Mouse (Mus musculus) forebrain, embryonic 12.5 days (tissue): Measurements from ENCODE around the gene Col9a2. TPM values are rescaled to one million over a fixed set of nuclear protein-coding genes. Genes with fewer than 3 reads are reported as not detected.

Source experiments
- ATAC-seq: fragments of 200-750 bp; cut with Nextera tagmentation; 2 replicates; pipeline ENCODE4 v1.8.0; 2017; ENCODE audit warnings: moderate TSS enrichment; ENCODE audit not compliant: low FRiP score
- H3K27ac ChIP-seq: fragments of 300-500 bp; sonication (generic); 2 replicates; pipeline ENCODE4 v1.5.1; 2016; ENCODE audit warnings: mild to moderate bottlenecking
- H3K27me3 ChIP-seq: fragments of 300-500 bp; sonication (generic); 2 replicates; pipeline ENCODE4 v1.6.1; 2016; ENCODE audit warnings: mild to moderate bottlenecking
- H3K36me3 ChIP-seq: fragments of 300-500 bp; sonication (generic); replicated peaks from 2 replicates; pipeline ENCODE4 v1.6.1; 2016; ENCODE audit warnings: mild to moderate bottlenecking
- H3K4me1 ChIP-seq: fragments of 300-500 bp; sonication (generic); 2 replicates; pipeline ENCODE4 v1.6.1; 2016
- H3K4me2 ChIP-seq: fragments of 300-500 bp; sonication (generic); 2 replicates; pipeline ENCODE4 v1.6.1; 2016; ENCODE audit warnings: mild to moderate bottlenecking, moderate library complexity
- H3K4me3 ChIP-seq: fragments of 300-500 bp; sonication (generic); replicated peaks from 2 replicates; pipeline ENCODE4 v1.5.1; 2016; ENCODE audit warnings: mild to moderate bottlenecking
- H3K9ac ChIP-seq: fragments of 300-500 bp; sonication (generic); 2 replicates; pipeline ENCODE4 v1.6.1; 2016; ENCODE audit warnings: mild to moderate bottlenecking
- H3K9me3 ChIP-seq: fragments of 300-500 bp; sonication (generic); 2 replicates; pipeline ENCODE4 v1.6.1; 2016
- WGBS: fragments of 180-500 bp; shearing (Covaris S2); methylation state at CpG from one replicate; pipeline ENCODE4 v1.1.7; 2016; 5-methylcytosine and 5-hydroxymethylcytosine counted together
- polyA plus RNA-seq: library from polyadenylated mRNA; unstranded; fragments of >200 nt; fragmentation: Nextera tagmentation; extraction: Ambion mirVana; gene quantifications from 2 replicates; pipeline ENCODE4 v1.2.1, GENCODE M21; 2016

The Col9a2 gene
- 5.6 and 7.9 TPM in 2 replicates for polyA plus RNA-seq

DNA sequence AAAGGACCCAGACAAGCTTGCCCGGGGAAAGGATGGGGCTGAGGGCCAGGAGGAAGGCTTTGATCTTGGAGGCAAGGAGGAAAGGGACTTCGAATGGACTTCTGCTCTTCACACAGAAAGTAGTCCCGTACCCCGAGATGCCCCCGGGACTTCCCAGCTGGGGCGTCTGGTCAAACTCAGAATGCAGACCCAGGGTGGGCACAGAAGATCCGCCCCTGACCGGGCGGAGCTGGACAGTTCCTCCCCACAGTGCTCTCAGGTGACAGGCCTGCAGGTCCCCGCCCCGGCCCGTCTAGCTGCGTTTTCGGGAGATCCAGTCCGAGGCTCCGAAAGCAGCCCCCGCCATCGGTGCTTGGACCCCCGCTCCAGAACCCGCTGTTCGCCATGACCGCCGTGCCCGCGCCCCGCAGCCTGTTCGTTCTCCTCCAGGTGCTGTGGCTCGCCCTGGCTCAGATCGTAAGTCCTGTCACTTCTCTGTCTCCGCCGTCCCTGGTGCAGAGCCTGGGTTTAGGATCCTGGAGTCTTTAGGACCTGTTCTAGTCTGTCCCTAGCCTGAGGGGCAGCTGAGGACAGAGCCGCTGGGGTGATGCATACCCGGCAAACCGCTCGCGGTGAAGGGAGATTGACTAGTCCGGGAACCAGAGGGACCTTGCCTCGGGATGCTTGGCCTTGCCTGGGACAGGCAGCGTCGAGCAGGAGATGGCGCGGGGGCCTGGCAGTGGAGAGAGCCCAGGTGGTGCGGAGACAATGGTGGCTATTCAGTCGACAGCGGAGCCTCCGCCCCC lies at the start of gene Col9a2:
TSS of gene Col9a2 (plus strand) at position 55 of the 785 bp plus-strand sequence.
- Histone ChIP-seq H3K9me3 (no peaks in the 10 kb centered on the region), H3K4me1 (peaks cover 36% of the 10 kb centered on the region), H3K27ac (no peak within 1 kb of the TSS), H3K4me2 (peak within 1 kb of the TSS; percentile 65), H3K36me3 (no peaks in the 10 kb centered on the region), H3K27me3 (peaks cover 33% of the 10 kb centered on the region), H3K4me3 (peak within 1 kb of the TSS; percentile 41), H3K9ac (peak within 1 kb of the TSS; percentile 56)
- 1% methylated on average over 46 of the region's 46 CpGs for WGBS
- ATAC-seq: peak; percentile 47

GRCm38 (mm10) chr4:120992284-120992683 lies 46.9 kb upstream of the Col9a2 start:
- Histone ChIP-seq H3K27me3 (0 out of 2 replicates have a peak, but pooled peaks cover 4% of the 10 kb centered on the region), H3K36me3 (no peaks in the 10 kb centered on the region), H3K4me1 (peaks cover 6% of the 10 kb centered on the region; the same call in 1 of the 2 replicates), H3K4me3 (no peak overlapping the region), H3K4me2 (no peak overlapping the region), H3K27ac (no peak overlapping the region), H3K9me3 (0 out of 2 replicates have a peak, but pooled peaks cover 6% of the 10 kb centered on the region), H3K9ac (no peak overlapping the region)
- ATAC-seq: no peak
- 30% methylated on average over 2 of the region's 2 CpGs for WGBS

GRCm38 (mm10) chr4:120993025-120993424 lies 46.2 kb upstream of the Col9a2 start:
- Histone ChIP-seq H3K9me3 (0 out of 2 replicates have a peak, but pooled peaks cover 6% of the 10 kb centered on the region), H3K27ac (no peak overlapping the region), H3K4me2 (no peak overlapping the region), H3K36me3 (no peaks in the 10 kb centered on the region), H3K4me3 (no peak overlapping the region), H3K4me1 (peaks cover 6% of the 10 kb centered on the region; the same call in 1 of the 2 replicates), H3K27me3 (0 out of 2 replicates have a peak, but pooled peaks cover 5% of the 10 kb centered on the region), H3K9ac (no peak overlapping the region)
- 86% methylated on average over 1 of the region's 1 CpGs for WGBS
- no peak for ATAC-seq

- 0 out of 2 replicates have a peak, but pooled peaks cover 16% of the 10 kb centered on the region for H3K27me3 ChIP-seq
These were observed 43.3 kb upstream of the Col9a2 start for GRCm38 (mm10) chr4:120995911-120996310.

GRCm38 (mm10) chr4:121001042-121001441 lies 38.1 kb upstream of the Col9a2 start:
- ATAC-seq: no peak
- Histone ChIP-seq H3K27me3 (0 out of 2 replicates have a peak, but pooled peaks cover 21% of the 10 kb centered on the region), H3K9ac (no peak overlapping the region), H3K9me3 (no peaks in the 10 kb centered on the region), H3K4me3 (no peak overlapping the region), H3K4me2 (no peak overlapping the region), H3K36me3 (no peaks in the 10 kb centered on the region), H3K27ac (no peak overlapping the region), H3K4me1 (peaks cover 27% of the 10 kb centered on the region)
- 91% methylated on average over 2 of the region's 2 CpGs for WGBS

More at GRCm38 (mm10) chr4:120995911-120996310, 43.3 kb upstream of the Col9a2 start:
- H3K4me2 ChIP-seq: no peak overlapping the region
- no peaks in the 10 kb centered on the region for H3K9me3 ChIP-seq
- peaks cover 6% of the 10 kb centered on the region; the same call in 1 of the 2 replicates for H3K4me1 ChIP-seq
- H3K4me3 ChIP-seq: no peak overlapping the region
- ATAC-seq: no peak
- no peaks in the 10 kb centered on the region for H3K36me3 ChIP-seq
- no peak overlapping the region for H3K27ac ChIP-seq
- H3K9ac ChIP-seq: no peak overlapping the region
- 72% methylated on average over 1 of the region's 1 CpGs for WGBS

- ATAC-seq: no peak
- H3K9me3 ChIP-seq: no peaks in the 10 kb centered on the region
- 100% methylated on average over 1 of the region's 1 CpGs for WGBS
- H3K27me3 ChIP-seq: 0 out of 2 replicates have a peak, but pooled peaks cover 21% of the 10 kb centered on the region
- no peak overlapping the region for H3K4me2 ChIP-seq
- peak overlapping the region; percentile 84 for H3K27ac ChIP-seq
- no peaks in the 10 kb centered on the region for H3K36me3 ChIP-seq
- H3K4me3 ChIP-seq: no peak overlapping the region
- peaks cover 27% of the 10 kb centered on the region for H3K4me1 ChIP-seq
- no peak overlapping the region for H3K9ac ChIP-seq
These were observed 37.5 kb upstream of the Col9a2 start for GRCm38 (mm10) chr4:121001659-121002058.

DNA sequence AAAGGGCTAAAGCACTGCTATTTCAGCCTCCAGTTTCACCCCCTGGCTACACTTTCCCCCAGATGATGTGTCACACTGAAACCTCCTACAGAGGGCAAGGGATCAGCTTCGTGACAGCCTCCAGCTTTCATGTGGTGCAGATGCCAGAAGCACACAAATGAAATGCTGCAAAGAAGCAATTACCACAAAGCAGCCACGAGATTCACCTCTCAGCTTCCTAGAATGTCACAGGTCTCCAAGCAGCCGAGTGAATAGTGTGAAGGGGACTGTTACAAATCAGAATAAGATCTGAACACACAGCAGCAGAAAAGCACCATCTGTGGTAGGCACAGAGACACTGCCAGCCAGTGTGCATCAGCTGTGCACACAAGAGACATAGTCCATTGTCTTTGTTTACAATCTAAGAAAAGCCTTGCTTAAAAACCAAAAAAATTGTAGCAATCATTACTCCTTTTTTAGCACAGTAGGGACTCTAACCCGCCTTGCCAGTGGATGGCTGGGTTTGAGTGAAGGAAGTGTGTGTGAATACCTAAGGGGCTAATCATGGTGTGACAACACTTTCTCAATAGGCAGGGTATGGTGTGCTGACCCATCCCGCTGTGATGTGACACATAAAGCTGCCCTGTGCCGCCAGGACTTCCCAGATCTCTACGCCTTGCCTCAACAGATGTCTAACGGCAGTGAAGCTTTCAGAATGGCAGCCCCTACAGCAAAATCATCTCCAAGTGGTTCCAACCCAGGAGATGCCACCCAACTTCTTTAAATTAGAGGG lies 36.6 kb upstream of the Col9a2 start:
- Histone ChIP-seq H3K36me3 (no peaks in the 10 kb centered on the region), H3K27me3 (0 out of 2 replicates have a peak, but pooled peaks cover 16% of the 10 kb centered on the region), H3K9me3 (no peaks in the 10 kb centered on the region), H3K4me2 (peak overlapping the region; percentile 13; the same call in 1 of the 2 replicates), H3K27ac (peak overlapping the region; percentile 84), H3K4me3 (no peak overlapping the region), H3K9ac (no peak overlapping the region), H3K4me1 (peaks cover 27% of the 10 kb centered on the region)
- ATAC-seq: peak; percentile 77
- WGBS: 13% methylated on average over 8 of the region's 8 CpGs

DNA sequence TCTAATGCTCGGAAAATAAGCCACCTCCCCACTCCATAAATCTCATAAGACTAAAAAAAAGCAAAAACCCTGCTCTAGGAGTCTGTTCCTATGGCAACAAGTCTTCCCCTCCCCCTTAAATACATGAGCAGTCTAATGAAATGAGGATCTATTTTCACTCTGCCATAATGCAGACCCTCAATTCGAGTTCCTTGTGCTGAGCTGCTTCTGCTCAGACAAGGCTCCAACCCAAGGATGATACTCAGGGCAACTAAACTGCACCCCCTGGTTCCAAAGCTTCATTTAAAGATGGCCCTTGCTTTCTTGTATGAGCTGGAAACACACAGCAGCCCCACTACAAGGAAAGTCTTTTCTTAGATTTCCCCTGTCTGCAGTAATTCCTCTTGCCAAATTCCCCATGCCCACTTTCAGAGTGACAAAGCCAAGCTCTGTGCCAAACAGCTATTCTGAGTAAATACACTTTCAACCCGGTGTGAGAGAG lies 35.5 kb upstream of the Col9a2 start:
- Histone ChIP-seq H3K4me3 (no peak overlapping the region), H3K27ac (peak overlapping the region; percentile 74), H3K9me3 (no peaks in the 10 kb centered on the region), H3K4me2 (peak overlapping the region; percentile 22), H3K27me3 (0 out of 2 replicates have a peak, but pooled peaks cover 16% of the 10 kb centered on the region), H3K4me1 (peaks cover 27% of the 10 kb centered on the region), H3K36me3 (no peaks in the 10 kb centered on the region), H3K9ac (no peak overlapping the region)
- peak; percentile 73 for ATAC-seq
- WGBS: 28% methylated on average over 3 of the region's 3 CpGs

GRCm38 (mm10) chr4:121004679-121005078 lies 34.5 kb upstream of the Col9a2 start:
- Histone ChIP-seq H3K4me2 (no peak overlapping the region), H3K9ac (no peak overlapping the region), H3K36me3 (no peaks in the 10 kb centered on the region), H3K27me3 (0 out of 2 replicates have a peak, but pooled peaks cover 16% of the 10 kb centered on the region), H3K9me3 (no peaks in the 10 kb centered on the region), H3K4me1 (peaks cover 27% of the 10 kb centered on the region), H3K27ac (no peak overlapping the region), H3K4me3 (no peak overlapping the region)
- no peak for ATAC-seq
- WGBS: 90% methylated on average over 4 of the region's 4 CpGs

DNA sequence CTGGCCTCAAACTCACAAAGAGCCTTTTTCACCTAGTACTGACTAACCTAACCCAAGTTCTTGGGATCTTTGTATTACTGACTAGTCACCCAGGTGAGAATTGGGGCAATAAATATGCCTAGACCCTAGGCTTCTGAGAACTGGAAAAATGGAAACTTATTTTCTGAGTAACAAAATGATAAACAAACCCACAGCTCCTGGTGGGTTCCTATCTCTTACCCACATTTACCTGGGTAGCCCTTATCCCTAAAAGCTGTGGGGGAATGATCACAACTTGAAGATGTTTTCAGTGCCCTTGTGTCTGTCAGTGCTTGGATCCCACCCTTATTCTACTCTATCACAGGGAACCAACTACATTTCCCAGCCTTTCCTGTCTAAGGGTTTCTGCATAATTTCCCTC lies 32.2 kb upstream of the Col9a2 start:
- peaks cover 22% of the 10 kb centered on the region for H3K4me1 ChIP-seq
- no peak overlapping the region for H3K4me3 ChIP-seq
- 0 out of 2 replicates have a peak, but pooled peaks cover 4% of the 10 kb centered on the region for H3K27me3 ChIP-seq
- no peaks in the 10 kb centered on the region for H3K9me3 ChIP-seq
- no peak overlapping the region for H3K27ac ChIP-seq
- ATAC-seq: no peak
- H3K36me3 ChIP-seq: no peaks in the 10 kb centered on the region
- H3K9ac ChIP-seq: no peak overlapping the region
- no peak overlapping the region for H3K4me2 ChIP-seq

- Histone ChIP-seq H3K4me1 (peaks cover 11% of the 10 kb centered on the region), H3K4me3 (no peak overlapping the region), H3K27me3 (0 out of 2 replicates have a peak, but pooled peaks cover 4% of the 10 kb centered on the region), H3K9ac (no peak overlapping the region), H3K27ac (no peak overlapping the region), H3K4me2 (no peak overlapping the region), H3K9me3 (no peaks in the 10 kb centered on the region), H3K36me3 (no peaks in the 10 kb centered on the region)
- 89% methylated on average over 3 of the region's 3 CpGs for WGBS
- no peak for ATAC-seq
These were observed 31.0 kb upstream of the Col9a2 start for GRCm38 (mm10) chr4:121008071-121008745.
